Mouse (Mus musculus): Measurements from ENCODE around the gene Rps6ka2. TPM values are rescaled to one million over a fixed set of nuclear protein-coding genes. Genes with fewer than 3 reads are reported as not detected.
"Not testable (repeated sequence)": the region's sequence is repeated elsewhere in the genome, so short reads cannot be mapped to it uniquely, and the experiment has no call there.

Gene Rps6ka2
- 24.2 and 25.5 TPM in 2 replicates for polyA plus RNA-seq (2015; fragmentation: Nextera tagmentation; extraction: Ambion mirVana)

GRCm38 (mm10) chr17:7169627-7170303 lies at the start of gene Rps6ka2:
Gene Rps6ka2, plus strand, starts transcription at chr17:7170115.
- peak within 1 kb of the TSS; percentile 94 for H3K27ac ChIP-seq (ENCODE audit: low read length)
- WGBS = under 1% methylated on average over 52 of the region's 56 CpGs

GRCm38 (mm10) chr17:7120835-7121234 lies 49.1 kb upstream of the Rps6ka2 start:
- H3K9ac ChIP-seq (ENCODE audit: low read length); H3K4me3 ChIP-seq (ENCODE audit: low read length); ATAC-seq (replicated peaks; ENCODE audit: extremely low read depth, insufficient read depth, low FRiP score); H3K36me3 ChIP-seq (ENCODE audit: control insufficient read depth, insufficient read depth); H3K27ac ChIP-seq (ENCODE audit: low read length); H3K9me3 ChIP-seq (replicated peaks; ENCODE audit: control insufficient read depth, low read length); H3K4me1 ChIP-seq (ENCODE audit: control insufficient read depth, insufficient read depth, low read length); H3K27me3 ChIP-seq (ENCODE audit: control insufficient read depth, insufficient read depth, low read length); H3K4me2 ChIP-seq (ENCODE audit: low read depth, low read length): not testable (repeated sequence)
- 83% methylated on average over 3 of the region's 3 CpGs for WGBS

More at GRCm38 (mm10) chr17:7169627-7170303, at the start of gene Rps6ka2:
- Histone ChIP-seq H3K36me3 (ENCODE audit: control insufficient read depth, insufficient read depth) (no peaks in the 10 kb centered on the region), H3K4me2 (ENCODE audit: low read depth, low read length) (peak within 1 kb of the TSS; percentile 83), H3K4me1 (ENCODE audit: control insufficient read depth, insufficient read depth, low read length) (peaks cover 23% of the 10 kb centered on the region), H3K27me3 (ENCODE audit: control insufficient read depth, insufficient read depth, low read length) (no peaks in the 10 kb centered on the region), H3K9ac (ENCODE audit: low read length) (peak within 1 kb of the TSS; percentile 89), H3K9me3 (replicated peaks; ENCODE audit: control insufficient read depth, low read length) (no peaks in the 10 kb centered on the region), H3K4me3 (ENCODE audit: low read length) (peak within 1 kb of the TSS; percentile 91)
- peak; percentile 99 for ATAC-seq (replicated peaks; ENCODE audit: extremely low read depth, insufficient read depth, low FRiP score)

GRCm38 (mm10) chr17:7122554-7122953 lies 47.4 kb upstream of the Rps6ka2 start:
- not testable (repeated sequence) for H3K27ac ChIP-seq (ENCODE audit: low read length); H3K36me3 ChIP-seq (ENCODE audit: control insufficient read depth, insufficient read depth); H3K4me1 ChIP-seq (ENCODE audit: control insufficient read depth, insufficient read depth, low read length); ATAC-seq (replicated peaks; ENCODE audit: extremely low read depth, insufficient read depth, low FRiP score); H3K27me3 ChIP-seq (ENCODE audit: control insufficient read depth, insufficient read depth, low read length); H3K9me3 ChIP-seq (replicated peaks; ENCODE audit: control insufficient read depth, low read length); H3K4me2 ChIP-seq (ENCODE audit: low read depth, low read length); H3K4me3 ChIP-seq (ENCODE audit: low read length); H3K9ac ChIP-seq (ENCODE audit: low read length)
- 80% methylated on average over 11 of the region's 11 CpGs for WGBS

- H3K27ac ChIP-seq (ENCODE audit: low read length); H3K4me2 ChIP-seq (ENCODE audit: low read depth, low read length); H3K9ac ChIP-seq (ENCODE audit: low read length); H3K4me3 ChIP-seq (ENCODE audit: low read length); H3K36me3 ChIP-seq (ENCODE audit: control insufficient read depth, insufficient read depth); H3K27me3 ChIP-seq (ENCODE audit: control insufficient read depth, insufficient read depth, low read length); H3K9me3 ChIP-seq (replicated peaks; ENCODE audit: control insufficient read depth, low read length); ATAC-seq (replicated peaks; ENCODE audit: extremely low read depth, insufficient read depth, low FRiP score); H3K4me1 ChIP-seq (ENCODE audit: control insufficient read depth, insufficient read depth, low read length): not testable (repeated sequence)
- WGBS = 68% methylated on average over 5 of the region's 10 CpGs
These were observed 43.4 kb upstream of the Rps6ka2 start for GRCm38 (mm10) chr17:7126475-7126874.

GRCm38 (mm10) chr17:7134002-7134401 lies 35.9 kb upstream of the Rps6ka2 start:
- H3K36me3 ChIP-seq (ENCODE audit: control insufficient read depth, insufficient read depth); H3K4me1 ChIP-seq (ENCODE audit: control insufficient read depth, insufficient read depth, low read length); H3K4me2 ChIP-seq (ENCODE audit: low read depth, low read length); H3K4me3 ChIP-seq (ENCODE audit: low read length); H3K27me3 ChIP-seq (ENCODE audit: control insufficient read depth, insufficient read depth, low read length); H3K9ac ChIP-seq (ENCODE audit: low read length); H3K27ac ChIP-seq (ENCODE audit: low read length); ATAC-seq (replicated peaks; ENCODE audit: extremely low read depth, insufficient read depth, low FRiP score); H3K9me3 ChIP-seq (replicated peaks; ENCODE audit: control insufficient read depth, low read length): not testable (repeated sequence)
- no CpG with 5 or more reads among the region's 7 CpGs for WGBS

GRCm38 (mm10) chr17:7135277-7135676 lies 34.6 kb upstream of the Rps6ka2 start:
- H3K4me1 ChIP-seq (ENCODE audit: control insufficient read depth, insufficient read depth, low read length); H3K27me3 ChIP-seq (ENCODE audit: control insufficient read depth, insufficient read depth, low read length); H3K4me3 ChIP-seq (ENCODE audit: low read length); H3K9me3 ChIP-seq (replicated peaks; ENCODE audit: control insufficient read depth, low read length); H3K9ac ChIP-seq (ENCODE audit: low read length); ATAC-seq (replicated peaks; ENCODE audit: extremely low read depth, insufficient read depth, low FRiP score); H3K27ac ChIP-seq (ENCODE audit: low read length); H3K36me3 ChIP-seq (ENCODE audit: control insufficient read depth, insufficient read depth); H3K4me2 ChIP-seq (ENCODE audit: low read depth, low read length): not testable (repeated sequence)
- 93% methylated on average over 7 of the region's 8 CpGs for WGBS

- no peak overlapping the region for H3K27ac ChIP-seq (ENCODE audit: low read length)
- peaks cover 5% of the 10 kb centered on the region; the same call in 1 of the 2 replicates for H3K4me1 ChIP-seq (ENCODE audit: control insufficient read depth, insufficient read depth, low read length)
These were observed 31.6 kb upstream of the Rps6ka2 start for GRCm38 (mm10) chr17:7138186-7138925.

GRCm38 (mm10) chr17:7140399-7141174 lies 29.3 kb upstream of the Rps6ka2 start:
- no peaks in the 10 kb centered on the region for H3K27me3 ChIP-seq (ENCODE audit: control insufficient read depth, insufficient read depth, low read length)
- WGBS = 84% methylated on average over 10 of the region's 10 CpGs
- H3K27ac ChIP-seq (ENCODE audit: low read length) = no peak overlapping the region
- no peaks in the 10 kb centered on the region for H3K36me3 ChIP-seq (ENCODE audit: control insufficient read depth, insufficient read depth)
- H3K9me3 ChIP-seq (replicated peaks; ENCODE audit: control insufficient read depth, low read length) = no peaks in the 10 kb centered on the region
- H3K9ac ChIP-seq (ENCODE audit: low read length) = no peak overlapping the region
- H3K4me2 ChIP-seq (ENCODE audit: low read depth, low read length) = no peak overlapping the region
- no peak overlapping the region for H3K4me3 ChIP-seq (ENCODE audit: low read length)
- no peak for ATAC-seq (replicated peaks; ENCODE audit: extremely low read depth, insufficient read depth, low FRiP score)
- peaks cover 16% of the 10 kb centered on the region for H3K4me1 ChIP-seq (ENCODE audit: control insufficient read depth, insufficient read depth, low read length)

More at GRCm38 (mm10) chr17:7138186-7138925, 31.6 kb upstream of the Rps6ka2 start:
- no peak overlapping the region for H3K4me2 ChIP-seq (ENCODE audit: low read depth, low read length)
- 67% methylated on average over 21 of the region's 21 CpGs for WGBS
- no peak overlapping the region for H3K9ac ChIP-seq (ENCODE audit: low read length)
- no peaks in the 10 kb centered on the region for H3K27me3 ChIP-seq (ENCODE audit: control insufficient read depth, insufficient read depth, low read length)
- no peaks in the 10 kb centered on the region for H3K9me3 ChIP-seq (replicated peaks; ENCODE audit: control insufficient read depth, low read length)
- H3K36me3 ChIP-seq (ENCODE audit: control insufficient read depth, insufficient read depth) = no peaks in the 10 kb centered on the region
- H3K4me3 ChIP-seq (ENCODE audit: low read length) = no peak overlapping the region
- 0 out of 2 replicates have a peak, but pooled peaks have one; percentile 38 for ATAC-seq (replicated peaks; ENCODE audit: extremely low read depth, insufficient read depth, low FRiP score)
